Mouse (Mus musculus) cerebellum, postnatal 14 days (tissue): ENCODE measurements around the gene Tstd3.
"Not testable (repeated sequence)": the region's sequence is repeated elsewhere in the genome, so short reads cannot be mapped to it uniquely, and the experiment has no call there.

Experiments
- DNase-seq, 2 experiments: peaks; one replicate each; pipeline ENCODE4 v3.0.0; 2021; ENCODE audit warnings: mixed read lengths in 2 of 2

Gene Tstd3

GRCm38 (mm10) chr4:21744142-21744541, 22.9 kb downstream of the Tstd3 start:
- DNase-seq, result not testable (repeated sequence)

GRCm38 (mm10) chr4:21739169-21739568, 27.8 kb downstream of the Tstd3 start:
- DNase-seq, result peak in 1 of 2 experiments; percentile 10

GRCm38 (mm10) chr4:21727615-21728165, 39.3 kb downstream of the Tstd3 start, which contains the start of gene Ccnc:
Gene Ccnc (plus strand): TSS chr4:21727701.
- DNase-seq, result peak; percentile 94 to 96

- DNase-seq, result peak; percentile 57 to 64
Observed at GRCm38 (mm10) chr4:21726912-21727614, 39.9 kb downstream of the Tstd3 start.

GRCm38 (mm10) chr4:21722752-21723334, 44.2 kb downstream of the Tstd3 start:
- DNase-seq, result no peak

GRCm38 (mm10) chr4:21712147-21712546, 54.9 kb downstream of the Tstd3 start:
- DNase-seq, result peak; percentile 33 to 43
